Comparison of ENCODE assay signal across 15 mouse cellular contexts in the genomic region with DNA sequence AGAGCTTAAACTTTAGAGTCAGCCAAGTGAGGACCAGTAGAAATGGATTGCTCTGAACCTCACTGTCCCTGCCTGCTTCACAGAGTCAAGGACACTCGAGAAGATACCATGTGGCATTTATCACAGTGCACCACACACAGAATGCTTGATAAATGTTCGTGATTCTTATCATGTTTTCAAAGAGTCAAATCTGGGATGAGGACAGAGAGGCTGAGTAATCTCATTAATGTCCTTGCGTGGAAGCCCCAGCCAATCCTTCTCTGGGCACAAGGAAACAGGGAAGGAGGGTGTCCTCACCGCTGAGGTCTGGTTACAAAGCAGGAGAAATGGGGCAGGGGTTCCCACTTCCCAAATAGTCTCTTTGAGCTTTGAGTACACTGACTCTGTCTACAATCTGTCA. TPM values are rescaled to one million over a fixed set of nuclear protein-coding genes. Genes with fewer than 3 reads are reported as not detected.
"Had no signal": no experiment of that assay in that cellular context is flagged by ENCODE, and none has a peak within 500 bp of the region (broad histone marks: within the 10 kb centered on the region; RNA-seq: fewer than 3 reads in every experiment).

No protein-coding gene starts in this region.

- DNase-seq: kidney, adult 2 months; kidney, postnatal 25 days; layer of hippocampus, adult 9-11 months; left cerebral cortex, postnatal 4 days; liver, postnatal 0 days; lung, embryonic 14.5 days; lung, postnatal 4 days; right cerebral cortex, adult 18-20 months; right cerebral cortex, postnatal 14 days; right cerebral cortex, postnatal 4 days; thymus, adult 2 months; thymus, postnatal 14 days; thymus, postnatal 4 days had no signal

RNA-seq across cellular contexts. Expression of a gene that starts 55.8 kb away (rescaled TPM):
- total RNA-seq: megakaryocyte progenitor cell, adult 5-6 weeks; megakaryocyte-erythroid progenitor cell, adult 5-6 weeks had no signal
